Mouse (Mus musculus) ES-Bruce4 (cell line): ENCODE results near the gene 1110008L16Rik. TPM values are rescaled to one million over a fixed set of nuclear protein-coding genes. Genes with fewer than 3 reads are reported as not detected.
"Not testable (repeated sequence)": the region's sequence is repeated elsewhere in the genome, so short reads cannot be mapped to it uniquely, and the experiment has no call there.

Experiments
- H3K27ac ChIP-seq: 2 replicates; pipeline ENCODE4 v1.5.1; 2012; ENCODE audit warnings: low read length, inconsistent platforms; ENCODE audit not compliant: insufficient read depth
- H3K27me3 ChIP-seq: 2 replicates; pipeline ENCODE4 v1.6.1; 2012; ENCODE audit warnings: mild to moderate bottlenecking, low read length, inconsistent platforms; ENCODE audit not compliant: control insufficient read depth, poor library complexity, insufficient read depth, severe bottlenecking
- H3K36me3 ChIP-seq: 2 replicates; pipeline ENCODE4 v1.6.1; 2012; ENCODE audit warnings: inconsistent platforms, mild to moderate bottlenecking, low read length, moderate library complexity; ENCODE audit not compliant: control insufficient read depth, poor library complexity, insufficient read depth, severe bottlenecking
- H3K4me1 ChIP-seq: one replicate; pipeline ENCODE4 v1.8.1; 2011; ENCODE audit warnings: low read length; ENCODE audit not compliant: control insufficient read depth, insufficient read depth
- H3K4me3 ChIP-seq: 2 replicates; pipeline ENCODE4 v1.5.1; 2011; ENCODE audit warnings: low read depth, mild to moderate bottlenecking, low read length
- H3K9ac ChIP-seq: 2 replicates; pipeline ENCODE4 v1.6.1; 2012; ENCODE audit warnings: low read depth, mild to moderate bottlenecking, inconsistent platforms; ENCODE audit not compliant: poor library complexity, severe bottlenecking
- H3K9me3 ChIP-seq: replicated peaks from 2 replicates; pipeline ENCODE4 v1.6.1; 2012; ENCODE audit warnings: mild to moderate bottlenecking, low read length, inconsistent platforms; ENCODE audit not compliant: control insufficient read depth, poor library complexity, insufficient read depth, severe bottlenecking
- CTCF ChIP-seq: IDR thresholded peaks from one replicate; pipeline ENCODE4 v1.8.1; 2011; ENCODE audit warnings: low read depth, low read length
- EP300 ChIP-seq: IDR thresholded peaks from 2 replicates; pipeline ENCODE4 v1.6.1; 2011; ENCODE audit warnings: low read depth, low read length; ENCODE audit not compliant: insufficient read depth
- POLR2A ChIP-seq: IDR thresholded peaks from one replicate; pipeline ENCODE4 v1.8.1; 2011; ENCODE audit warnings: low read length; ENCODE audit not compliant: insufficient read depth
- polyA plus RNA-seq: library from polyadenylated mRNA; stranded (reverse); fragments of >200 nt; gene quantifications from 2 replicates; pipeline ENCODE4 v1.2.4, GENCODE M21; 2011; ENCODE audit warnings: low read depth; ENCODE audit not compliant: missing spikeins, insufficient read depth, insufficient read length

The 1110008L16Rik gene
- polyA plus RNA-seq, 1 experiment, result 32.6 TPM

DNA sequence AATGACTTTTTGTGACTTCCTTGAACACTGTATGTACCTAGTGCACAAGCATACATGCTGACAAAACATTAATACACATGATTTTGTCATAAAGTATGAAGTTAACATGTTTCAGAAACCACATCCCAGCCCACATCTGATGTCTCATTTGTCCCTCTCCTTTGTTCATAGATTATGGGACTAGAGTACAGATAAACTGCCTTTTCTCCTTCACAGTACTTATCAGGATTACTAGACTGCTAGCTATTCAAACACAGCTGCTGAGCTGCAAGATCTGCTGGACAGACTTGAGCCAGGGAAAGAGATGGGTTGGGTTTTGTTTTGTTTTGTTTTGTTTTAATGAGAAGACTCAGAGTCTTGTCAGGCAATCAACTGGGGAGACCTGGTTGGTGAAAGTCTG, 92.7 kb downstream of the 1110008L16Rik start:
- Histone ChIP-seq H3K9ac (no peak overlapping the region), H3K4me3 (no peak overlapping the region), H3K27me3 (no peaks in the 10 kb centered on the region), H3K9me3 (no peaks in the 10 kb centered on the region), H3K27ac (no peak overlapping the region), H3K4me1 (peaks cover 5% of the 10 kb centered on the region), H3K36me3 (no peaks in the 10 kb centered on the region)
- TF ChIP-seq POLR2A, result no peak
- no peak for TF ChIP-seq EP300
- no peak for TF ChIP-seq CTCF

DNA sequence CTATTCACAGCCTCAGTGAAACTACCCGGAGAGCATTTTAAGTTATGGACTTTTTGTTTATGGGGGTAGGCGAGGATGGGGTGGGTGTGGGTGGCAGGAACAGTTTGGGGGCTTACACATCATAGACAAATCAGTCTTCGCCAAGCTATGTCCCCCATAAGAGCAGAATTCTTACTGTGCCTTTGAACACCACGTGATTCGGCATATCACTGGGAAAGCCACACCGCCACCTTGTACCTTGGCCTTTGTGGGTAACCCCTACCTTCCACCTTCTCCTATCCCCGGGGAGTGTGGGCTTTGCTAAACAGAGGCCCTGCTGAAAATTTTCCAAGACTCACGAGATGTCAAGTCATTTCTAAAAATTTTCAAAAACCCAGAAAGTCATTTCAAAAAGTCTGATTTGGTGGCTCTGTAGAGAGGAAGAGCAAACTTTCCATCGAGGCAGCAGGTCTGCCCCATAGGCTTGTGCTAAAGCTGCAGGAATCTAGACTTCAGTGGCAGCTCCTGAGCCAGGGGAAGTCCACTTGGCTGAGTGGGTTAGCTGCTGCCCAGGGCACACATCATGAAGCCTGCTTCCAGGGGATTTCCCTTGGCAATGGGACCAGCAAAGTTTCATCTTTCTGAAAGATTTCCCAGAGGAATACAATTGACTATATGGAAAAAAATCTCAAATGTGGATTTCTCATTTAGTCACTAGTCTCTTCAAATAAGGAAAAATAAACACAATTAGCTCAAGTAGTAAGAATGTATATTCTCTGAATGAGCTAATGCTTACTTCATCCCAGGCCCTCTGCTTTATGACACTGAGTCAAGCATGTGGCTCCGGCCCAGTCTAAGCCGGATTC, 93.6 kb downstream of the 1110008L16Rik start:
- H3K36me3 ChIP-seq, result no peaks in the 10 kb centered on the region
- no peak for TF ChIP-seq EP300
- no peak for TF ChIP-seq POLR2A
- TF ChIP-seq CTCF, result no peak
- H3K27me3 ChIP-seq, result no peaks in the 10 kb centered on the region
- no peaks in the 10 kb centered on the region for H3K9me3 ChIP-seq
- peaks cover 5% of the 10 kb centered on the region for H3K4me1 ChIP-seq
- H3K9ac ChIP-seq, result no peak overlapping the region
- H3K27ac ChIP-seq, result no peak overlapping the region
- H3K4me3 ChIP-seq, result no peak overlapping the region

DNA sequence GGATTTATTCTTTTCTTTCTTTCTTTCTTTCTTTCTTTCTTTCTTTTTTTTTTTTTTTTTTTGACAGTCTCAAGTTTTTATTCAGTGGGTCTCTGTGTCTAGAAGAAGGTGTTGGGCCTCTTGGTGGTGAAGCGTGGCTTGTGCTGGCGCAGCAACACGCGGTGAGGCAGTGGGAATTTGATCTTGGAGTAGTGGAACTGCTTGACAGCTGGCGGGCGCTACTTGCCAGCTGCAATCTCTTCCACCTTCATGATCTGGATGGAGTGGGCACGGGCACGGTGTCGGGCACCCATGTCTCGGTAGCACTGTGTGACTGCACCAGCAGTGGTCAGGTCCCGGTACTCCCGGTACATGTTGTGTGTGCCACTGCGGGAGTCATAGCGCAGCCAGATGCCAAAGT, 96.2 kb downstream of the 1110008L16Rik start:
- H3K9me3 ChIP-seq, H3K27ac ChIP-seq, H3K36me3 ChIP-seq, H3K27me3 ChIP-seq, H3K9ac ChIP-seq, H3K4me1 ChIP-seq: not testable (repeated sequence)
- H3K4me3 ChIP-seq, result peak overlapping the region; percentile 22

DNA sequence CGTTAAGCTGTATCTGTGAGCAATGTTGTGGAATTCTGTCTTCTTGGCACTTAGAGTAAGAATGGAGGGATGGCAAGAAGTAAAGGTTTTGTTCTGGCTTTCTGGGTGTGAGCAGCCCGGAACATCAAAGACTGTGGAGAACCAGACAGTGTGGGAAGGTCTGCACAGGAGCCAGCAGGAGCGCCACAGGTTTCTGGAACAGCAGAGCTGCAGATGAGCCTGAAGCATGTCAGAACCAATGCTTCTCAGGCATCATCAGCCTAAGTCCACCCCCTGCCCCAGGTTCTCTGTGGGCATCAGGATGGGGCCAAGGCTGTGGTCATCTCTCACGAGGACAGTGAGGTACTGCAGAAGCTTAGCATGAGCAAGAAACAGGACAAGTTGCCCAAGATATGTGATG, 97.2 kb downstream of the 1110008L16Rik start:
- Histone ChIP-seq H3K27ac (no peak overlapping the region), H3K9ac (no peak overlapping the region), H3K4me1 (no peaks in the 10 kb centered on the region), H3K4me3 (no peak overlapping the region), H3K36me3 (no peaks in the 10 kb centered on the region), H3K27me3 (no peaks in the 10 kb centered on the region), H3K9me3 (no peaks in the 10 kb centered on the region)
- TF ChIP-seq POLR2A (no peak), EP300 (no peak), CTCF (no peak)

DNA sequence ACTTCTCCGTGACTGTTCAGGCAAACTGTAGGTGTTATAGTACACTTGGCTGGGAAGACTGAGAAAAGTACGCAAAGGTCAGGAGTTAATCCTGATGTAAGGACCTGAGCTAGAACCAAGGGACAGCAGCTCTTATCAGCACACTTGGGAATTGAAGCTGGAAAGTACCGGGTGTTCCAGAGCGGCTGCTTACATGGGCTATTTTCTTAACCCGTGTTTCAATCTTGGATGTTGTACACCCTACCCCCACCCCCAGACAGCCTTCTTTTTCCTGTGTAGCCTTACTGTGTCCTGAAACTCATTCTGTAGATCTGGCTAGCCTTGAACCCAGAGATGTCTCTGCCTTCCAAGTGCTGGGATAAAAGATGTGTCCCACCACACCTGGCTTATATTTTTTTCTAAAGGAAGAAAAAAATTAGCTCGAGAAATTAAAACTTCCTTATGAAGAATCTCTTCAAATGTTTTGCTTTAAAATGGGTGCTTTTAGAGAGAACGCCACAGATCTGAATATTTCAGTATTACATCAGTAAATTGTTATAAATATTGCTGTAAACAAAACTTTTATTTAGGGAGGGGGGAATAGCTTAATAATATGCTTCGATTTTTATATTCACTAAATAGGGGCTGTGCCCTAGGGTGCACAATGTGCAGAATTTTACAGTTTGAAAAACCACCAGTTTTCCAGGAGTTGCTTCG, 98.3 kb downstream of the 1110008L16Rik start:
- no peaks in the 10 kb centered on the region for H3K27me3 ChIP-seq
- H3K4me1 ChIP-seq, result no peaks in the 10 kb centered on the region
- peak overlapping the region; percentile 87 for H3K27ac ChIP-seq

More for the DNA sequence above, 98.3 kb downstream of the 1110008L16Rik start:
- peak overlapping the region; percentile 68 for H3K9ac ChIP-seq
- H3K9me3 ChIP-seq, result no peaks in the 10 kb centered on the region
- peaks cover 2% of the 10 kb centered on the region; the same call in 1 of the 2 replicates for H3K36me3 ChIP-seq
- H3K4me3 ChIP-seq, result peak overlapping the region; percentile 99
- TF ChIP-seq POLR2A, result no peak
- no peak for TF ChIP-seq CTCF
- TF ChIP-seq EP300, result no peak
